Mouse (Mus musculus) intestine, embryonic 16.5 days (tissue): ENCODE measurements around the gene Gns. TPM values are rescaled to one million over a fixed set of nuclear protein-coding genes. Genes with fewer than 3 reads are reported as not detected.

Experiments
- ATAC-seq: fragments of 200-750 bp; cut with Nextera tagmentation; 2 replicates; pipeline ENCODE4 v1.8.0; 2017; ENCODE audit warnings: moderate TSS enrichment, moderate library complexity
- H3K27ac ChIP-seq: fragments of 300-500 bp; sonication (generic); 2 replicates; pipeline ENCODE4 v1.5.1; 2014; ENCODE audit warnings: mild to moderate bottlenecking, low read length
- H3K27me3 ChIP-seq: fragments of 300-500 bp; sonication (generic); replicated peaks from 2 replicates; pipeline ENCODE4 v1.6.1; 2014; ENCODE audit warnings: low read length, control low read depth, mixed read lengths; ENCODE audit not compliant: control insufficient read depth, insufficient read depth
- H3K36me3 ChIP-seq: fragments of 300-500 bp; sonication (generic); 2 replicates; pipeline ENCODE4 v1.6.1; 2014; ENCODE audit warnings: low read length, control low read depth; ENCODE audit not compliant: control insufficient read depth, insufficient read depth
- H3K4me1 ChIP-seq: fragments of 300-500 bp; sonication (generic); 2 replicates; pipeline ENCODE4 v1.6.1; 2014; ENCODE audit warnings: low read length, control low read depth, mixed read lengths; ENCODE audit not compliant: control insufficient read depth, insufficient read depth
- H3K4me2 ChIP-seq: fragments of 300-500 bp; sonication (generic); 2 replicates; pipeline ENCODE4 v1.6.1; 2014; ENCODE audit warnings: low read depth, low read length, control low read depth
- H3K4me3 ChIP-seq: fragments of 300-500 bp; sonication (generic); 2 replicates; pipeline ENCODE4 v1.5.1; 2014; ENCODE audit warnings: mild to moderate bottlenecking, low read length
- H3K9ac ChIP-seq: fragments of 300-500 bp; sonication (generic); 2 replicates; pipeline ENCODE4 v1.6.1; 2014; ENCODE audit warnings: low read depth, low read length
- H3K9me3 ChIP-seq: fragments of 300-500 bp; sonication (generic); 2 replicates; pipeline ENCODE4 v1.6.1; 2016; ENCODE audit warnings: low read length, control low read depth; ENCODE audit not compliant: control insufficient read depth
- WGBS: fragments of 180-500 bp; shearing (Covaris S2); extraction: QIAGEN DNeasy Blood & Tissue Kit; methylation state at CpG from one replicate; pipeline ENCODE4 v1.1.7; 2014; 5-methylcytosine and 5-hydroxymethylcytosine counted together
- polyA plus RNA-seq: library from polyadenylated mRNA; unstranded; fragments of >200 nt; fragmentation: Nextera tagmentation; extraction: Ambion mirVana; gene quantifications from 2 replicates; pipeline ENCODE4 v1.2.1, GENCODE M21; 2015

Gene Gns
- polyA plus RNA-seq, 1 experiment from 2014 or later = 43.3 TPM

DNA sequence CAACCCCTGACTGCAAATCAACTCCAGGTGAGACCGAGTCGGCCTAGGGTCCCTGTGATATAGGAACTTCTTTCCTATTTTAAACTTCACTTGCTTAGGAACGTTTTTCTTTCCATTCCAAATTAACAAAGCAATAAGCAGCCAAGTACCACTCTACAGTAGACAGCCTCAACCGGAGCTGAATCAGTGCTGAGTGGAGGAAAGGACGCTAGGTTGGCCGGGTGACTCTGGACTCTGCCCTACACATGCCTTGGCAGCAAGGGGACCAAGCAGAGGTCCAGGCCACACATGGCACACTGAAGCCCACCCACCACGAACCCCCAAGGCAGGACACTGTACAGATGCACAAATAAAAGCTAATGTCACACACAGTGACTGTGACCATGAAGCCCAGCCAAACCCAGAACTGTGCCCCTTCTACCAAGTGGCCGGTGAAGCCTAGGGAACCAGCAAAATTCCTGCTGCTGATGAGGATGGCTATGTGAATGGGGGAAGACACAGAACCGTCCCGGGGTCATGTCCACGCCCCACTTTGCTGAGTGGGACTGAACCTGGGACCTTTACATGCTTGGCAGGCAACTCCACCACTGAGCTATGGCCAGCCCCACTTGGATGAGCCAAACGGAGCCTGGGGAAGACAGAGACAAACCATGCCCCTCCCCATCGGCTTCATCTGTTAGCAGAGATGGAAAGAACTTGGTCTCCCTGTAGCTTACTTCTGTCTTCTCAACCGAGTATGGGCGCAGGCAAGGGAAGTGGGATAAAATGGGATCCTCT, 66.1 kb downstream of the Gns start:
- 65% methylated on average over 15 of the region's 15 CpGs for WGBS
- H3K9me3 ChIP-seq = no peaks in the 10 kb centered on the region
- H3K9ac ChIP-seq = no peak overlapping the region
- no peak overlapping the region for H3K4me2 ChIP-seq
- H3K36me3 ChIP-seq = no peaks in the 10 kb centered on the region
- peak overlapping the region; percentile 81 for H3K27ac ChIP-seq
- H3K27me3 ChIP-seq = no peaks in the 10 kb centered on the region
- no peak overlapping the region for H3K4me3 ChIP-seq
- H3K4me1 ChIP-seq = peaks cover 81% of the 10 kb centered on the region
- ATAC-seq = no peak

DNA sequence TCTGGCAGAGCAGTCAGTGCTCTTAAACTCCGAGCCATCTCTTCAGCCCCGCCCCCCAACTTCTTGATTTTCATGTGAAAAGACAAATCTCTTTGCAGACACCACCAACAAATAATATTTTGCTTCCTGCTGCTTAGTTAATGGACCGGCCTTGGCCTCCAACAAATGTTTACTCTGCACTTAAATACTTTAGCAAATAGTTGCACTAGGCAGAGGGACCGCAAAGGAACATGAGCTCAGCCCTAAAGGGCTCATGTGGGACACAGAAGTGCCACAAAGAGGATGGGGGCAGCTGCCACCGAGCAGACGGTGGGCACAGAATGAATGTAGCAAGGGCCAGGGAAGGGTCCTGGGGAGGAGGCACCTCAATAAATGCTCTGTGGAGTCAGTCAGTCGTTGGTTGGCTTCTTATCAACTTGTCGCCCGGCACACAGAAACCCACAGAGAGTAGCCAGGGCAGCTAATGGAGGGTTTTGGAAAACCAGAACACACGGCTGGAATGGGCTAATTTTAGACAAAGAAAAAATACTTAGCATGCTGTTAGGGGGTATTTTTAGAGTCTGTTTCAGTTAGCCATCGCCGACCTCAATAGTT, 67.2 kb downstream of the Gns start:
- Histone ChIP-seq H3K9ac (peak overlapping the region; percentile 34), H3K4me3 (peak overlapping the region; percentile 1; the same call in 1 of the 2 replicates), H3K36me3 (no peaks in the 10 kb centered on the region), H3K4me2 (peak overlapping the region; percentile 4), H3K4me1 (peaks cover 85% of the 10 kb centered on the region), H3K27ac (peak overlapping the region; percentile 81), H3K9me3 (no peaks in the 10 kb centered on the region), H3K27me3 (no peaks in the 10 kb centered on the region)
- ATAC-seq = 0 out of 2 replicates have a peak, but pooled peaks have one; percentile 8
- whole genome bisulfite sequencing = 24% methylated on average over 12 of the region's 12 CpGs

DNA sequence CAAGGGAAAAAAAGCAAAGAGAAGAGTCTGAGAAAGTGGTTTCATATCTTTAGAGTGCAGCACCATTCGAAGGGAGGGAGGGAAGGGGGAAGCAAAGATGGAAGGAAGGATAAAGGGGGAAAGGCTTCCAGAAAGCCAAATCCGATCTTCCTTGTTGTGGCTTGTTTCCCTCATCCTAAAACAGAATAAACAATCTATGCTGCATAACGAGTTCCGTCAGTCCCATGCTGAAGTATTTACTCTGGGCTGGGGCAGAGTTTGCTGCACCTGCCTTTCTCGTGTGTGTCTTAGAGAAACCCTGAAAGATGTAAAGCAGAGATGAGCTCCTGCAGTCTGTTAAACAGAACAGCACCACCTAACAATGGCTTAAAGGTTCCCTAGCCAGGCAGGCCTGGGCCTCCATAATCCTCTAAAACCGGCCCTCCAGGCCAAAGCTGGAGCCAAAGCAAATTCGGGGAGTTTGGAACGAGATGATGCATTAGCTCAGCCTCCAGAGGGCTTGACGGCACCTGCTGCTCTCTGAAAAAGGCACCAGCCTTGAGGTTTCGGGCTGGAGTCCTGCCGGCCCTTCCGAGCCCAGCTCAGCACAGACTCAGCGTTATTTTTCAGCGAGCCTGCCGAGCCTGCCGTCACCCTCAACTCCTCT, 67.9 kb downstream of the Gns start:
- 31% methylated on average over 16 of the region's 16 CpGs for WGBS
- peak overlapping the region; percentile 34 for H3K9ac ChIP-seq
- H3K27me3 ChIP-seq = no peaks in the 10 kb centered on the region
- H3K27ac ChIP-seq = peak overlapping the region; percentile 65
- H3K4me2 ChIP-seq = peak overlapping the region; percentile 4
- no peaks in the 10 kb centered on the region for H3K36me3 ChIP-seq
- H3K4me3 ChIP-seq = no peak overlapping the region
- peaks cover 81% of the 10 kb centered on the region for H3K4me1 ChIP-seq
- H3K9me3 ChIP-seq = no peaks in the 10 kb centered on the region
- no peak for ATAC-seq

DNA sequence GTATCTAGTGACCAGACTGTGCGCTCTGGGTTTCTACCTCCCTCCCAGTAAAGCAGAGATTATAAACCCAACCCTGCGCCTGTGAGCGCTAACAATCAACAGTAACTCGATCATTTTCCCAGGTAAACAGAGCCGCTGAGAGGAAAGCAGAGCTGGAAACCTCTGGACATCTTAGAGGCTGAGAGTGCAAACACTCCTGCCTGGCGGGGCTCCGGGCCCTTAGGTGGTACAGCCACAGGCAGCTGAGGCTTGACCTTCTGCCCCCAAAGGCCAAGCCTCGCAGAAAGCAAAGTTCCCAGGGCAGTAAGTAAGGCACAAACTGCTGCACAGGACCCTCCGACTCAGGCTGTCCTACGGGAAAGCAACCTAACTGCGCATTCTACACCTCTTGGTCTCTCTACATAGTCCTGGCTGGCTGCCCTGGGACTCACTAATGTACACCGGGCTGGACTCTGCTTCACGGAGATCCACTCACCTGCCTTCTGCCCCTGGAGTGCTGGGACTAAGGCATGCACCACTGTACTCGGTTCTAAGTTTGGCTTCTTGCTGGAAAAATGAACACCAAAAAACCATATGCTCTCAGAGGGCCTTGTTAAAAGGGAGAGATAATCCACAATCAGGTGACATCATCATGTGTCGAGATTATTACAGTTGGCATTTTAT, 69.7 kb downstream of the Gns start:
- Histone ChIP-seq H3K4me1 (peaks cover 71% of the 10 kb centered on the region), H3K9ac (no peak overlapping the region), H3K27me3 (no peaks in the 10 kb centered on the region), H3K27ac (peak overlapping the region; percentile 34), H3K36me3 (no peaks in the 10 kb centered on the region), H3K9me3 (no peaks in the 10 kb centered on the region), H3K4me3 (no peak overlapping the region), H3K4me2 (no peak overlapping the region)
- 55% methylated on average over 15 of the region's 15 CpGs for WGBS
- ATAC-seq = no peak

DNA sequence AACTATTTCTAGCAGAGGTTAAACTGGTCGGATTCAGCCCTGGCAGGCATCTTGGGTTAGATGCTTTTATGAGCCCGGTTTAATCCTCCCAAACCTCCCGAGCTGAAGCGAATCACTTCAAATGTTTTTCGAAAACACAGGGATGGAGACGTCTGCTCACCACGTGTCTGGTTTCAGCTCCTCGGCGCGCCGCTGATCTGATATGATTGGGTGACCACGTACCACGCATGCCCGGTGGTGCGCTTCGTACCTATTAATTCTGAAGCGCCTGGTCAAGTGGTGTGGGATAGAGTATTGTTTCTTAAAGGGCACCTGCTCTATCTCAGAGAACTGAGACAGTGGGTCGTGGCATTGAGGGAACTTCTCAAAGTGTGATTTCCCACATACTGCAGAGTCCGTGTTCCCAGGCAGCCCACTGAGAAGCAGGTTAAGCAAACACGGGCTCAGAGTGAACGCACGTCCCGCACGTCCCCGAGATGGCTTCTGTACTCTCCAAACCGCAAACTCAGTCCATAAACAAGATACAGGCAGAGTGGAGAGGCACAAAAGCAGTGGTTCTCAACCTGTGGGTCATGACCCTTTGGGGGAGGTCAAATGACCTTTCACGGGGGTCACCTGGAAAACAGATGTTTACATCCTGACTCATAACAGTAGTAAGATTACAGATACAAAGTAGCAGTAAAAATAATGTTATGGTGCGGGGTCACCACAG, 70.8 kb downstream of the Gns start:
- no peak; the same call in 1 of the 2 replicates for ATAC-seq
- Histone ChIP-seq H3K27ac (no peak overlapping the region; the same call in 1 of the 2 replicates), H3K4me3 (no peak overlapping the region)

DNA sequence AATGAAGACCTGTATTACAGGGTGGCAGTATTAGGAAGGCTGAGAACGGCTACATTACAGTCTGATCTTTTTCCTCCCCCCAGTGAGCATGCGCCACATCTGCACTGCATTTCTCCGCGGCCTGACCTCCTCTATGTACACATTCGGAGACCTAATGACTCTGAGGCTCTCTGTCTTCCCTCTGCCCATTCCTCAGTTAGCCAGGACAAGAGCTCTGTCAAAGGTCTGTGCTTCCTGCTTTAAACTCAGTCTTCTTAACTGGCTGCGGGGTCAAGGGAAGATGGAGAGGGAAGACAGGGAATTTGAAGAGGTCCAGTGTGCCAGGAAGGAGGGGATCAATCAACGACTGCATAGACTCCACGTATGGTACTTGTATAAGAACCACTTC, 71.4 kb downstream of the Gns start:
- Histone ChIP-seq H3K4me1 (peaks cover 59% of the 10 kb centered on the region), H3K4me3 (no peak overlapping the region), H3K27ac (peak overlapping the region; percentile 67), H3K9ac (0 out of 2 replicates have a peak overlapping the region, but pooled peaks have one; percentile 19), H3K9me3 (no peaks in the 10 kb centered on the region), H3K36me3 (no peaks in the 10 kb centered on the region), H3K4me2 (peak overlapping the region; percentile 39; the same call in 1 of the 2 replicates), H3K27me3 (no peaks in the 10 kb centered on the region)
- 16% methylated on average over 8 of the region's 8 CpGs for WGBS
- no peak for ATAC-seq

More for the DNA sequence above, 70.8 kb downstream of the Gns start:
- Histone ChIP-seq H3K9ac (0 out of 2 replicates have a peak overlapping the region, but pooled peaks have one; percentile 19), H3K4me1 (peaks cover 65% of the 10 kb centered on the region), H3K9me3 (no peaks in the 10 kb centered on the region), H3K36me3 (no peaks in the 10 kb centered on the region), H3K27me3 (no peaks in the 10 kb centered on the region), H3K4me2 (peak overlapping the region; percentile 39)
- WGBS = 38% methylated on average over 28 of the region's 28 CpGs

DNA sequence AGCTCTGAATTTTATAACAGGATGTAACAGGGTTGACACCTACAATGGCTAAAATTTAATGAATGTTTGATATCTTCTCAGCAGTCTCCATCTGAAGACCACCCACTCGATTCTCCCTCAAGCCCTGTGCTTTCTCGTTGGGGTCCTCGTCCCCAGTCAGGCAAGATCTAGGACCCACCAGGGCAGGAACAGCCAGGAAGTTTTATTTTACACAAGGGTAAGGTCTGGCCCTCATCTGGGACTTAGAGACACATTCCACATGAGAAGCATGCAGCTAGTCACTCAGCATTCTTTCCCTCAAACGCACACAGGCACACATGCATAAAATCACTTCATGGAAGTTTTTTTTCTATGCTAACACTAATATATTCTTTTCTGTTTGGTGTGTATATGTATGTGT, 71.8 kb downstream of the Gns start:
- ATAC-seq = no peak
- Histone ChIP-seq H3K9me3 (no peaks in the 10 kb centered on the region), H3K4me2 (no peak overlapping the region), H3K4me1 (peaks cover 55% of the 10 kb centered on the region), H3K27ac (peak overlapping the region; percentile 67), H3K36me3 (no peaks in the 10 kb centered on the region), H3K4me3 (no peak overlapping the region), H3K27me3 (no peaks in the 10 kb centered on the region), H3K9ac (no peak overlapping the region)
- WGBS = 34% methylated on average over 4 of the region's 4 CpGs

DNA sequence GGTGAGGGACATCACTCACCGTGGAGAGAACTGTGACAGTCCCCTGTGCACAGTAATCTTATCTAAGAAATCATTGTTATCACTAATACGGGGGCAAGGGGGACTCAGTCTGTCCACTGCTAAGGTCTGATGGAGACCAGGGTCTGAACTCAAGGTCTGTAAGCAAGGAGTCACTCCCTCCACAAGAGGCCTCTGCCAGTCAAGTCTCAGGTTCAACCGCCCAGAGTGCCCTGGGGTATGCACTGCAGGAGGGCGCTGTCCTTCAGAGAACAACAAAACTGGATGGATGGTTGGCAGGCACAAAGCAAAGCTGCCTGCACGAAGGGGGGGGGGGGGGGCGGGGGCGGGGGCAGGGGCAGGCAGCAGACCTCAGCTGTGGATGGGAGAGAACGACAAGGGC, 73.2 kb downstream of the Gns start:
- H3K4me3 ChIP-seq = no peak overlapping the region
- 66% methylated on average over 7 of the region's 8 CpGs for WGBS
- no peak overlapping the region for H3K27ac ChIP-seq
- peaks cover 41% of the 10 kb centered on the region for H3K4me1 ChIP-seq
- no peak for ATAC-seq
- H3K27me3 ChIP-seq = no peaks in the 10 kb centered on the region
- no peaks in the 10 kb centered on the region for H3K9me3 ChIP-seq
- no peak overlapping the region for H3K4me2 ChIP-seq
- no peak overlapping the region for H3K9ac ChIP-seq
- no peaks in the 10 kb centered on the region for H3K36me3 ChIP-seq
